Mouse (Mus musculus) gastrocnemius, postnatal 4 days (tissue): ENCODE measurements around the gene B4galt1. TPM values are rescaled to one million over a fixed set of nuclear protein-coding genes. Genes with fewer than 3 reads are reported as not detected.

ENCODE experiments used
- DNase-seq, 2 experiments: peaks; one replicate each; pipeline ENCODE4 v3.0.0; 2021 to 2022; ENCODE audit warnings: low spot score in 2 of 2, mixed read lengths in 2 of 2
- total RNA-seq, 2 experiments: library from RNA; stranded (reverse); gene quantifications; 2 replicates each; pipeline ENCODE4 v1.2.3; 2021

The B4galt1 gene
- total RNA-seq, 2 experiments from 2014 or later = 89.0 to 91.4 TPM

DNA sequence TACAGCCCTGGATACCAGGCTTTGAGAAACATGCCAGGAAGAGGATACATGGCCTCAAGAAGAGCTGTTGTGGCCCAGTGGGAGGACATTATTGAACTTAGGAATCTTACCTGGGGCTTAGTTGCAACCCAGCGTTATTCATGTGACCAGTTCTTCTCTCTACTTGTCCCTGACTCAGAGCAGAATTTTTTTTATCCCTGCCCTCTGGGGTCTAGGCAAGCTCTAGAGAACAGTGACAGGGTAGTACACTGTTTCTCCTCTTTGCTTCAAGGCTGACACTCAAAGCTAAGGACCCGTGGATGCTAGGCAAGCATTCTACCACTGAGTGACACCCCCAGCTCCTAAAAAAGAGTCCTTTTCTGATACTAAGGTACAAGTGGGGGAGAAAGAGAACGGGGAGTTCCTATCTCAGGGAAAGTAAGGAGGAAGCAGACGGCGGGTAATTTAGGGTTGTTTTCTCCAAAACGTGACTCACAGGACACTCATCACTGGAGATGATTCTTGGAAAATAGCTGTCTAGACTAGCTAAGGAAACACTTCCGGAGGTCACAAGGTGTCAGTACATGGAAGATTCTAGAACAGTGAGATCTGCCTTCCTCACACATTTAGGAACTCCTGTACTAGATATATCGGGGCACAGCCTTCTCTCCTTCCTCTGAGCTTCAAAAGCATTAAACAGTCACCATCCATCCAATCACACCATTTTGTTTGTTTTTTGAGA, 32.3 kb downstream of the B4galt1 start:
- DNase-seq = no peak

DNA sequence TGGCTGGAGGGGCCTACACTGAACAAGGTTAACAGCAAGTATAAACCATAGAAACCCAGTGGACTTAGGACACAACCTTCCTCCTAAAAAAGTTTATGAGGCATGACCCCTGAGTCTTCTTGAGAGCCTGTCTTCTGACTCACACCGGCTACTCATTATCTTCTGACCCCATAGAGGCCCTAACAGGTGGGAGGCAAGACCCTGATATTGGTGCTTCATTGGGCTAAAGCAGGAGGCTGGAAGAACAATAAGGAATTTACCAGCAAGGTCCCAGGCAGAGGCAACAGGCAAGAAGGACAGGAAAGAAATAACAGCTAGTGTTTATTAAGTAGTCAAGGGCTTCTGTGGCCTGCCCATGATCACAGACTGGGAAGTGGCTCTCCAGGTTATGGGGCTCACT, 32.9 kb downstream of the B4galt1 start:
- no peak for DNase-seq

DNA sequence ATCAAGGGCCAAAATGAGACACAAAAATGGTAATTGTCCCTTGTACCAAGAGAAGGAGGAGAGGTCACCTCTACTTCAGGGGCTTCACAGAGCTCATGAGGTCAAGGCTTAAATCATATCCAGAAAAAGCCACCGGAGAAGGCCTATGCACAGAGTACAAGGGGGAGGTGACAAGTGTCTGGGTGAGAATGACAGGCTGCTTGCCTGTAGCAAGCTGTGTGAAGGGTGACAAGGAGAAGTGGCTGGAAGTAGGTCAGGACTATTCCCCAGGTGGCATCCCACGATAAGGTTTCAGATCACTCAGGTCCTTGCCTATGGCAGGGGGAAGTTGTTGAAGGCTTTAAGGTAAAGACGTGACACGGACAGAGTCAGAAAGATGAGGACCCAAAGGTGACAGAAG, 33.8 kb downstream of the B4galt1 start:
- no peak for DNase-seq

DNA sequence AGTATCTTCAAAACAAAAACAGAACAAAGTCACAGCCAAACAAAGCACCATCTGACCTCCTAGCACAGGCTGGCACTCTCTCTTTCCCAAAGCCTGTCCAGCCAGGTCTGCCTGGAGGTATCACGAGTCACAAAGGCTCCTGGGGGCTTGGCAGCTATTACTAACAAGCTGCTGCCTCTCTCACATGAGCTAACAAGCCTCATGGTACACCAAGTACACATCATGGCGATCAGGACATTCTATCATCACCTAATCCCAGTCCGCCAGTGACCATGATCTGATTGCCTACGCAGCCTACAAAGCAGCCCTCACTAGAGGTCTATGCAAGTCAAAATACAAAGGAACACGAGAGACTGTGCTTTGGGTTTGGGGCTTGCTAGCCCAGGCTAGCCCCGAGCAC, 34.7 kb downstream of the B4galt1 start:
- DNase-seq = no peak

DNA sequence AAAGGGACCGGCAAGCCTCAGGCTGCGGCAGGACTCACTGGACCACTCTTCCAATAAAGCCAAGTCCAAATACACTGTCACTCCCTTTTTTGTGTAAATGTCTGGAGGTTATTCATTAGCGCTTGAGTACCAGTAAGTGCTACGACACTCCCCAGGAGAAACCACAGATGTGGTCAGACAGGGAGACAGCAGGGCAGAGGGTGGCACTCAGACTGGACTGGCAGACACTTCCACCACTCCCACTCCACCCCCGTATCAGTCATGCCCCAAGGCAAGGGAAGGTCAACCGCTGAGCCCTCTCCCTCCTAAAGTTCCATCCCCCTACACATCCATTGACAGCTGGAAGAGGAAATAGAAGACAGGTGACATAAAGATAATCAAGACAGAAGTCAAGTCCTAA, 35.4 kb downstream of the B4galt1 start:
- no peak for DNase-seq

DNA sequence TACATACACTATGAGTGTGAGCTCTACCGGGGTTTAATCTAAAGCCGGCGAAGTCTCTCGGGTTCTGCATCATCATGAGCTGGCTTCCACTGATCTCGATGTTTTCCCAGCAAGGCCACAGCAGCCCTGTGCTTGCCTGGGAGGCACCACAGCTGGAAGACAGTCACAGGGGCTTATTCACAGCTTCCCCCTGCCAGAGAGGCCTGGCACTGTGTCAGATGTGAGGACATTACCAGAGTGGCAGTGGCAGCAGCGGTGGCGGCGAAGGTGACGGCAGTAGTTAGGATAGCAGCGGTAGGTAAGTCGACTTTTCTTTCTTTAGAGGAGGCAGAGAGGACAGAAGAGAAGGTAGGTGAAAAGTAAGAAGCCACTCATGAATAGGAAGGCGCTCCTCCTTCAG, 35.9 kb downstream of the B4galt1 start:
- DNase-seq = no peak

DNA sequence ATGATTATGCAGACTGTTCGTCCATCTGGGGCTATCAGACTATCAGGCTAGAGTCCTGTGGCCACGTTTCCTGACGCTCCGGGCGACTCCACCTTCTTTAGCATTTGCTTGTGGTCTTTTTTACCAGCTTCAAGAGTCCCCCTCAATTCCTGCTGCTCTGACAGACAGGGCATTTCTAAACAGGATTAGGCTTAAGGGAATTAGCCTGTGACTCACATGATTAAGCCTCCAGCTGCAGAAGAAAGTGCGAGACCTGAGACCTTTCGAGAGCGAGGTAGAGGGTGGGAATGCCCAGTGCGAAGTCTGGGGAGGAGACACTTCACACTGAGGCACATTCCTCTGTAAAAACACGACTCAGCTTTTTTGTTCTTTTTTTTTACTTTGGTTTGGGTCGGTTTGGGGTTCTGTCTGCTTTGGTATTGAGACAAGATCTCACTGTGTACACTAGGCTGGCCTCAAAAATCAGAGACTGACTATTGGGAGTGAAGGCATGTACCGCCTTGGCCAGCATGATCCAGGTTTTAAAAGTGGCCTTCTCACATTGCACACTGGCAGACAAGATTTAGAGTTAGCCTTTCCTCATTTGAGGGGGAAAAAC, 37.9 kb downstream of the B4galt1 start:
- no peak for DNase-seq

DNA sequence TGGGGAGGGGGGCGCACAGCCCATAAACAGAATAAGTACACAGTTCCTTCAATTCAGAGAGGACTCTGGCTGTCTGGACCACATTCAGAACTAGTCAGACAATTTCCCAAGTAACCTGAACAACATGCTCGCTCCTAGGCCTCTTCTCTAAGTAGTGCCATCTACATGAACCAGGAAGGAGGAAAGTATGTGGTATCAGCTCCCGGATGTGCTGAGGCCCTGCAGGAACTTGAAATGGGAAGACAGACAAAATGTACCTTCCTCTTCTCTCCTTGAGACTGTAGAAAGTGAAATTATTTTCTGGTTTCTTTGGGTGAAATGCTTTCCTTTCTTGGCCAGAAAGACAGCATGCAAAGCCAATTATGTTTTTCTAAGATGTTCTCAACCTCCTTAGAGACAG, 38.7 kb downstream of the B4galt1 start:
- DNase-seq = no peak

DNA sequence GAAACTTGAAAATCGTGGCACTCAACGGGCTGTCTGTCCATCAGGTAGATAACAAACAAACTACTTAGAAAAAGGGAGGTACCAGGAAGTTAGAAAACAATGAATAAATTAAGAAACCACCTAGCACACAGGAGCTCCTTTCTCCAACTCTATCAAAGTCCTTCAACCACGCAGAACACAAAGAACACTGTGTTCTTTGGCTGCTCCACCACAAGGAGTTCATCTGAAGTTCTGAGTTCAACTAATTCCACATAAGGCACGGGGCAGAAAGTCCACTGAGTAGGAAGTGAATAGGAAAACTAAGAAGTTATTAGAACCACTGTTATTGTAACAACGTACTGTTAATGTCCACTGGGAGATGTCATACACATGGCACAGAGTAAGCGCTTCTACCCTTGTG, 39.4 kb downstream of the B4galt1 start:
- DNase-seq = no peak

DNA sequence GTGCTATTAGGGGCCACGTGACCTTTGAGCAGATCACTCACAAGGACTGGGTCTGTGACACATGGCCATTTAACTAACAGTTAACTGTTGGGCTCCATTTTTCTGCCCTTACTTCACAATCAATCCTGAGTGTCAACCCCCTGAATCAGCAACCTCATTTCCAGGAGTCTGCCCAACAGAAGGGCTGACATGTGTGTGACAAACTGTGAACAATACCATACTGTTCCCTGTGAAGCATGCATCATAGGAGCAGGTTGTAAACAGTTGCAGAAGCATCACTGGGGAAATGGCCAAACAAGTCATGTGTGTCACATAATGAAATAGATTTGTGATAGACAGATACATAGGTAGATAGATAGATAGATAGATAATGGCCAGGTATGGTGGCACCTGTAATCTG, 40.9 kb downstream of the B4galt1 start:
- no peak for DNase-seq

DNA sequence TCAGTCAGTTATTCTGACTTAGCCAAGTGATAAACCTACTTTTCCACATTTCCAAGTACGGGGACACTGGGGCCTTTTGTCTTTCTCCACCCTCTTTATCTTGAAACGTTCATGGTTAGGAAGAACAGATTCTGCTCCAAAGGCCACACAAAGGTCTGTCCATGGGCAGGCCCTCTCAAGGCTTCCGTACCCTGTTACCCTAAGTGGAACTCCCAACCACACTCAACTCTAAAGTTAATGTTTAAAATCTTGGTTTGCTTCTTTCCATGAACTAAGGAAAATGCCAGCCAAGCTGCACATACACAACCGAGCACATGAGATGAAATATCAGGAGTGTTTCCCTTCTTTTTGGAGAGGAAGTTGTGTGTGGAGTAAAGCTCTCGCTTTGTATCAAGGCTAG, 43.3 kb downstream of the B4galt1 start:
- DNase-seq = no peak

DNA sequence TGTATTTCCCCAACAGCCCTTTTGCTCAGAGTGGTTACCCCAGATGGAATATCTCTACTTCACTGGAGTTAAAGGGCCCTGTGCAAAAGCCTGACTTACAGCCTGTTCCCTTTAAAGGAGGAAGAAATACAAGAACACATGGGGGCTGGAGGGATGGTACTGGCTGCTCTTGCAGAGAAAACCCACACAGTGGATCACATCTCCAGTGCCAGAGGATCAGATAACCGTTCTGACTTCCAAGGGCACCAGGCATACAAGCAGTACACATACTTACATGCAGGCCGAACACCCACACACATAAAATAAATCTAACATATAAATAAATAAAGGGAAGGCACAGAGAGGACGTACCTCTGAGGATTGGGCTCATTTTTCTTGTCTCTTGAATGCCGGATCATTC, 46.4 kb downstream of the B4galt1 start:
- no peak for DNase-seq

DNA sequence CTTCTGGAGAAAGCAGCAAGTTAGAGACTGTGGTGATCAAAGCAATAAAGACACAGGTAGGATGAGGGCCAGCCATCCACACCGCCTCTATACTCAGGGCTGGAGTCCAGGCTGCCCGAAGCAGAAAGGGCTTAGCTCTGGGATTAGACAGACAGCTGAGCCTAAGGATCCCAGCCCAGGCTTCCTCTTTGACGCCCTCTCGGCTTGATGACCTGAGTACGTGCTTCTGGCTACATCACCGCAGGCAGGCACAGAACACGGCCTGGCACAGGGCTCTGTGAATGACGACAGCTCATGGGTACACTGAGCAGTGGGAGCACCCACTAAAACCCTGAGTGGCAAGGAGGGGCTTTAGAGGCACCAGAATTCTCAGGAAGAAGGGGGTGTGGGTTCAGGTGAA, 48.4 kb downstream of the B4galt1 start:
- DNase-seq = no peak

DNA sequence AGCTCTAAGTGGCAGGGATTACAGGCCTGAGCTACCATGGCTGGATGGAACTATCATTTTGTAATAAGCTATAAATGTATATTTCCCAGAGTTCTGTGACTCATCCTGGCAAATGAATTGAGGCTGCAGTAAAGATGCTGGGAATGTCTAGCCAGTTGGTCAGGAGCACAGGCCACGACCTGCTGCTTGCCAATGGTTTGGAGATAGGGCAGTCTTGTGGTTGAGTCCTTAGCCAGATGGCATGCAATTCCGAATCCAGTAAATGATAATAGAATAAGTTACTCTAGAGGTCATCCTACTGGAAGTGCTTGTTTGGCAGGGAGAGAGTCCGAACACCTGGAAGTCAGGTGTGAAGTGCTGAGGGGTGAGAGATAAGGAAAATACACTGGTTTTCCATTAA, 51.0 kb downstream of the B4galt1 start:
- no peak for DNase-seq

DNA sequence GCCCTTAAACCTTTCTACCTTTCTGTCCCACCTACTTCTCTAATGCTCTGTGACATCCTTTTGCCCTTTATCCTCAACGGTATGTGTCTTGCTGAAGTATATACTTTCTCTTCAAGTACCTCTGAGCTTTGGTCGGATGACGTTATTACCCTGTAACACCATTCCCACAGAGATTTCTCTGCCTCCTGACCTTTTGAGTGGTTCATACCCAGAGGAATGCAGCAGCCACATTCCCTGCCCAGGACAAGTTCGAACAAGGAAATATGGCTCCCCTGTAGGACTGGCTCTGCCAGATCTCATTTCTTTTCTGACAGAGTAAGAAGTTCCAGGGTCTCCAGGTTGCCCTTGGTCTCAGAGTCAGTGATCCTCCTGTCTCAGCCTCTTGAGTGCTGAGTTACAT, 51.9 kb downstream of the B4galt1 start:
- no peak for DNase-seq

DNA sequence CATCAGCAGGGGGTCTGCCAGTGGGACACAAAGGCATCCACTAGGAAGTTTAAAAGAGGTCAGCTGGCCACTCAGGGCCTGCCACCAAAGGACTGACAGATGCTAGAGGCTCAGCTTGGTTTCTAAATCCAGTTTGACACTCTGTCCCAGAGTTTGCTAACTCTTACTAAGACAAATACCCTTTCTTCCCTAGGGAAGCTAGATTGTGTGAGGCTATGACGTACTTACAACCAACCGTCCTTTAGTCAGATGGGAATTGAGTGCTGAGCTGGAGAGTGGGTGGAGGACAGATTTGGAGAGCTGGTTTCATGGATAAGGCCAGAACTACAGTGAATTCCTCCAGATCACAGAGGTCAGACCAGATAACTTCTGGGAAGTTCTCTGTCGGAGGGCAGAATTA, 52.9 kb downstream of the B4galt1 start:
- no peak for DNase-seq

DNA sequence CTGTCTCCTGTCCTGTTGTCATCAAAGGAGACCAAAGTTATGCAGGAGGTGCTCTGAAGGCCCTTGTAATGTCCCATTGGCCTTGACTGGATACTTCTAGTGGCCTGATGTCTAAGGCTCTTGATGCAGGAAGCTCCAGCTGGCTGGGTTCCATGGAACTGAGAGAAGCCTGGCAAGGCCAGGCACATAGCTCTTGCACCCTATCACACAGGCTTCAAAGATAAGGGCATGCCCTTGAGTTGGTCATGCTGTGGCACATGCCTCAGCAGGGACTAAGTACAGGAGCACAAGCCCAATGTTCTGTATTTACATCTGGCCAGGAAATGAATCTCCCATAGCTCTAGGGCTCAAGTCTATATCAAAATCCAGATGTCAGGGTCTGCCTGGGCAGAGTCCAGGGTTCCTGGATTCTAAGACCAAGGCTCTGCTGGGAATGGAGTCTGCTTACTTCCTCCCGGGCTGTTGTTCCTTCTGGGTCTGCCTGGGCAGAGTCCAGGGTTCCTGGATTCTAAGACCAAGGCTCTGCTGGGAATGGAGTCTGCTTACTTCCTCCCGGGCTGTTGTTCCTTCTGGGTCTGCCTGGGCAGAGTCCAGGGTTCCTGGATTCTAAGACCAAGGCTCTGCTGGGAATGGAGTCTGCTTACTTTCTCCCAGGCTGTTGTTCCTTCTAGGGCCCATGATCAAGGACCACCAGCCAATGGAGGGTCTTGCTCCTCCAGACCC, 54.8 kb downstream of the B4galt1 start:
- DNase-seq = peak in 1 of 2 experiments; percentile 25

DNA sequence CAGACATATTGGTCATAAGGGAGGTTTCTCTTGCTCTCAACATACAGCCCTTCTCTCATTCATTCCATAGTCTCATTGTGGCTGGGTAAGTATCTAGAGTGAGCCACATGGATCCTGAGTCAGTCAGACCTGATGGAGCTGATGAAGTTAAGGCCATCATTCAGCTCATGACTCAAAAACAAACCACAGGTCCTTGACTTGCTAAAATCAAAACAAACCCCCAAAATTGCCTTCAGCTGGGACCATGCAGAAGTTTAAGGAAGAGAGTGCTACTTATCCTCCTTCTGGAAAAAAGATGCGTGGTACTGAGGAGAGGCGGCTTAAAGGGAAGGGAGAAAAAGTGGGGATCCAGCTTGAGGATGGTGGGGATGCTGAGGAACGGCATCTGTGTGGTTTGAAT, 58.0 kb downstream of the B4galt1 start:
- DNase-seq = no peak

DNA sequence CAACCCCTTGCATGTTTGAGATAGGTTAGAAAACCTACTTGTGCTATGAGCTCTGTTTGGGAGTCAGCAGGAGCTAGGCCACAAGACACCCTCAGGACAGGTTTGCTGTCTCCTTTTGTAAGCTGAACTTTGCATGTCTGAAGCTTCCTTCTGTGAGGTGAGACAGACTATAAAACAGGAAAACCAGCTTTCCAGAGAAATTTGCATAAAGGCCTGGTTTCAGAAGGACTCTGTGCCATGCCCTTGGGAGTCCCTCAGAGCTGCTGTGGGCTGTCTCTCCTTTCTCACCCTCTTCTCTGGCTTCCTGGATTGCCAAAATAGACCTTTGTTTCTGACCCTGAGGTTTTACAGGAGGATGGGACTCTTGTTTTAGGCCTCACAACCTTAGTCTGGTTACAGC, 59.5 kb downstream of the B4galt1 start:
- no peak for DNase-seq

DNA sequence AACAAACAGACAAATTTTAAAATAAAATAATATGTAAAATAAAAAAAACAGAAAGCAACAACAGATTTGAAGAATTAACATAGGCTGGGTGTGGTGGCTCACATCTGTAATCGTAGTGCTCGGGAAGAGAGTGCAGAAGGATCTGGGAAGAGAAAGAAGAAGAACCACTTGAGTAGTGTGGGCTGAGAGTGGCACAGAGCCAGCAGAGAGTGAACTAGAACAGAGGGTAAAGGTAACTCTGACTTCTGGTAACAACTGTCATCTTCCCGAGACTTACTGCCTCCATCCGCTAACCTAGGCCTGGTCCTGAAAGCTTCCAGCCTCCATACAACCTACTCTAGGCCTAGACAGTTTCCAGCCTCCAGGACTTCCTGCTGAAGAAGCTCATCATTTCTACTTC, 62.6 kb downstream of the B4galt1 start:
- no peak for DNase-seq

DNA sequence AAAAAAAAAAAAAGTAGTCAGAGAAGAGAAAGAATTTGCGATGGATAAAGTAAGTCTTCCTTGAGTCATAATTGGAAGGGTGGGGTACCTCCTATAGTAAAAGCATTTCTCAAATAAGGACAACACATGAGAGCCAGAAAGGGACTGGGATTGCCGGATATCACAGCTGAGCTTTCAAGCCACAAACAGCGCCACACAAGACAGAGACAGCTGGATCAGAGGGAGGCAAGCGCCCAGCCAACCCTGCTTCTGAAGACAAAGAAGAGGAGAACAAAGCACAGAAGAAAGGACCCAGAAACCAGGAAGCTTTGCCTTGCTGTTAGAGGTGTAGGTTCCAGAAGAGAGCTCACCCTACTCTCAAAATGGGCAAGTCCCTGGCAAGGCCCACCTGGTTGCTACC, 67.2 kb downstream of the B4galt1 start:
- no peak for DNase-seq

DNA sequence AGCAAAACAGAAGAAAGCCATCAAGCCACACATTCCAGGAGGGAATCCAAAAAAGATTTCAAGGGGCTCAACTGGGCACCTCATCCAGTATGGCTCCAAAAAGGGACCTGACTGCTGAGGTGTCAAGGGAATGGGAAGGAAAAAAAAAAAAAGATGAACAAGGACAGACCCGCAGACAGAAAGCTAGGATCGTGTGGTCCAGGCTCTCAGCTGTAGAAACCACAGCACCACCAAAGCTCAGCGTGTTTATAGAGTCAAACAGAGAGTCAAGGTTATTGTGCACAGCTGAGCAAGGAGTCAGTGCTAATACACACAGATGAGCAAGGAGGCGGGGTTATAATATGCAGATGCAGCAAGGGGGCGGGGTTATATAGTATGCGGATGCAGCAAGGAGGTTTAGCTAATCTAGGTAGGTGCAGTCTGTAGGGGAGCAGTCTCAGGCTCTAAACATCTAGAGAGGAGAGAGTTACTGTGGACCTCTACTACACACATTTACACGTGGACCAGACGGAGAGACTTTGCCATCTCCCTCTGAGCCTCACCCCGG, 68.1 kb downstream of the B4galt1 start:
- DNase-seq = no peak
